Mouse (Mus musculus) E14TG2a.4 (cell line): ENCODE results near the gene Lsm12.

Experiments used
- CTCF ChIP-seq: conservative IDR thresholded peaks from 2 replicates; pipeline ENCODE4 v1.5.1; 2014; ENCODE audit warnings: low read length
- NANOG ChIP-seq: IDR thresholded peaks from 2 replicates; pipeline ENCODE4 v1.6.1; 2014; ENCODE audit warnings: borderline replicate concordance, low read length, mixed read lengths
- POU5F1 ChIP-seq: IDR thresholded peaks from 2 replicates; pipeline ENCODE4 v1.6.1; 2014; ENCODE audit warnings: low read length, borderline replicate concordance

GRCm38 (mm10) chr11:102184646-102185495 is at the start of gene Lsm12:
- TF ChIP-seq CTCF (no peak), NANOG (no peak), POU5F1 (no peak)
